ENCODE assay signal across 7 mouse cellular contexts in the genomic region with DNA sequence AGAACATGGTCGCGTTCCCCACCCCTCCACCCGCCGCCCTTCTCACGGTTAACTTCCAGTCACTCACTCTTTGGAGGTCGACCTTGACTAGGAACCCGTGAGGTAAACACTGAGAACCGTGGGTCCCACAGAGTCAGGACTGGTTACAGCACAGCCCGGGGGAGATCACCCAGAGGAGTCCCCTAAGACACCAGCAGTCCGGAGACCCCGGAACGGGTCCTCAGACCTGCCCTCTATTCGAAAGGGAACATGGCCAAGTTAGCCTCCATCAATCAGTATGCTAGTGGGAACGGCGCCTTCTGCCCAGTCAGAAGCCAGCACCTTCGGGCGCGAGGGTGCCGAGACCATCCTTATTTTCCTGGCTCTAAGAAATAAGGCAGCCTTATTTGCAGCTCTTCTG. TPM values are rescaled to one million over a fixed set of nuclear protein-coding genes. Genes with fewer than 3 reads are reported as not detected.
DNase-seq lines count a peak whose midpoint lies in the region; ATAC-seq and TF ChIP-seq lines count a peak whose summit lies in the region.

No protein-coding gene starts in this region.

- H3K4me2 ChIP-seq in embryonic facial prominence, embryonic 15.5 days (replicated peaks) = peak overlapping the region; percentile 82
- H3K4me2 ChIP-seq in intestine, embryonic 16.5 days (ENCODE audit: low read depth, low read length) = peak overlapping the region; percentile 87
- peak overlapping the region; percentile 71 for H3K4me2 ChIP-seq in neural tube, embryonic 15.5 days

- no peak for DNase-seq in lung, adult 2 months
- no peak for DNase-seq in lung, postnatal 10 days
- DNase-seq in adrenal gland, postnatal 10 days = no peak
- DNase-seq in embryo, embryonic 11 days = no peak

- ATAC-seq in embryonic facial prominence, embryonic 15.5 days (ENCODE audit: insufficient number of reproducible peaks, low FRiP score, low TSS enrichment, low read depth) = no peak
- peak; percentile 8 for ATAC-seq in intestine, embryonic 16.5 days
- peak; percentile 7 for ATAC-seq in neural tube, embryonic 15.5 days (ENCODE audit: low FRiP score)

- WGBS in lung, adult 2 months = 0% methylated on average over 19 of the region's 19 CpGs
- under 1% methylated on average over 19 of the region's 19 CpGs for WGBS in embryonic facial prominence, embryonic 15.5 days
- WGBS in intestine, embryonic 16.5 days = under 1% methylated on average over 19 of the region's 19 CpGs
- WGBS in neural tube, embryonic 15.5 days = 0% methylated on average over 19 of the region's 19 CpGs

- peaks cover 31% of the 10 kb centered on the region for H3K36me3 ChIP-seq in embryonic facial prominence, embryonic 15.5 days
- H3K36me3 ChIP-seq in intestine, embryonic 16.5 days (ENCODE audit: control insufficient read depth, insufficient read depth, low read length) = peaks cover 21% of the 10 kb centered on the region
- H3K36me3 ChIP-seq in neural tube, embryonic 15.5 days = peaks cover 34% of the 10 kb centered on the region

- TF ChIP-seq CTCF in lung, adult 2 months (IDR thresholded peaks at IDR 0.05; ENCODE audit: insufficient read depth, low read length) = no peak

- H3K9ac ChIP-seq in embryonic facial prominence, embryonic 15.5 days = peak overlapping the region; percentile 84
- peak overlapping the region; percentile 98 for H3K9ac ChIP-seq in intestine, embryonic 16.5 days (ENCODE audit: low read depth, low read length)
- H3K9ac ChIP-seq in neural tube, embryonic 15.5 days (replicated peaks) = peak overlapping the region; percentile 78

- no peak for TF ChIP-seq POLR2A in lung, adult 2 months (IDR thresholded peaks at IDR 0.05; ENCODE audit: borderline replicate concordance, extremely low read depth, low read depth, low read length)

- peaks cover 20% of the 10 kb centered on the region for H3K4me1 ChIP-seq in lung, adult 2 months (ENCODE audit: control insufficient read depth, insufficient read depth, low read length)
- H3K4me1 ChIP-seq in embryonic facial prominence, embryonic 15.5 days = peaks cover 23% of the 10 kb centered on the region
- peaks cover 19% of the 10 kb centered on the region for H3K4me1 ChIP-seq in intestine, embryonic 16.5 days (ENCODE audit: control insufficient read depth, insufficient read depth, low read length)
- H3K4me1 ChIP-seq in neural tube, embryonic 15.5 days = peaks cover 28% of the 10 kb centered on the region

- H3K4me3 ChIP-seq in lung, adult 2 months (replicated peaks; ENCODE audit: extremely low read depth, low read depth, low read length) = peak overlapping the region; percentile 90
- peak overlapping the region; percentile 97 for H3K4me3 ChIP-seq in embryonic facial prominence, embryonic 15.5 days (replicated peaks)
- peak overlapping the region; percentile 94 for H3K4me3 ChIP-seq in intestine, embryonic 16.5 days (ENCODE audit: low read length)
- H3K4me3 ChIP-seq in neural tube, embryonic 15.5 days (replicated peaks) = peak overlapping the region; percentile 84

- peak overlapping the region; percentile 99 for H3K27ac ChIP-seq in embryonic facial prominence, embryonic 15.5 days (replicated peaks)
- H3K27ac ChIP-seq in intestine, embryonic 16.5 days (ENCODE audit: low read length) = peak overlapping the region; percentile 99
- H3K27ac ChIP-seq in neural tube, embryonic 15.5 days (replicated peaks) = peak overlapping the region; percentile 96

- H3K9me3 ChIP-seq in embryonic facial prominence, embryonic 15.5 days (replicated peaks) = no peaks in the 10 kb centered on the region
- no peaks in the 10 kb centered on the region for H3K9me3 ChIP-seq in intestine, embryonic 16.5 days (ENCODE audit: control insufficient read depth, low read length)
- H3K9me3 ChIP-seq in neural tube, embryonic 15.5 days (replicated peaks) = no peaks in the 10 kb centered on the region

- no peaks in the 10 kb centered on the region for H3K27me3 ChIP-seq in embryonic facial prominence, embryonic 15.5 days
- no peaks in the 10 kb centered on the region for H3K27me3 ChIP-seq in intestine, embryonic 16.5 days (replicated peaks; ENCODE audit: control insufficient read depth, insufficient read depth, low read length)
- no peaks in the 10 kb centered on the region for H3K27me3 ChIP-seq in neural tube, embryonic 15.5 days (replicated peaks)

RNA-seq across cellular contexts. Expression of gene Dazap2, which starts 1.1 kb away (rescaled TPM):
- polyA plus RNA-seq in lung, adult 2 months (2012; rRNA removed) = 846 and 1,111 TPM in 2 replicates
- polyA plus RNA-seq in embryonic facial prominence, embryonic 15.5 days (2015; fragmentation: Nextera tagmentation; extraction: Ambion mirVana) = 179 and 203 TPM in 2 replicates
- 301 and 320 TPM in 2 replicates for polyA plus RNA-seq in intestine, embryonic 16.5 days (2015; fragmentation: Nextera tagmentation; extraction: Ambion mirVana)
- 99.3 and 144 TPM in 2 replicates for polyA plus RNA-seq in neural tube, embryonic 15.5 days (2015; fragmentation: Nextera tagmentation; extraction: Ambion mirVana)
- 100 to 1,000 TPM; 171 to 182 TPM for total RNA-seq in adrenal gland, postnatal 10 days (2021)

RNA-seq across cellular contexts. Expression of gene Pou6f1, which starts 16.4 kb away (rescaled TPM):
- polyA plus RNA-seq in lung, adult 2 months (2012; rRNA removed) = 34.8 and 40.2 TPM in 2 replicates
- polyA plus RNA-seq in embryonic facial prominence, embryonic 15.5 days (2015; fragmentation: Nextera tagmentation; extraction: Ambion mirVana) = 12.3 and 13.8 TPM in 2 replicates
- polyA plus RNA-seq in intestine, embryonic 16.5 days (2015; fragmentation: Nextera tagmentation; extraction: Ambion mirVana) = 3.1 and 3.2 TPM in 2 replicates
- 26.0 and 32.4 TPM in 2 replicates for polyA plus RNA-seq in neural tube, embryonic 15.5 days (2015; fragmentation: Nextera tagmentation; extraction: Ambion mirVana)
- 10 to 100 TPM; 22.0 to 29.0 TPM for total RNA-seq in adrenal gland, postnatal 10 days (2021)

RNA-seq across cellular contexts. Expression of gene Smagp, which starts 20.5 kb away (rescaled TPM):
- polyA plus RNA-seq in lung, adult 2 months (2012; rRNA removed) = 102 and 115 TPM in 2 replicates
- polyA plus RNA-seq in embryonic facial prominence, embryonic 15.5 days (2015; fragmentation: Nextera tagmentation; extraction: Ambion mirVana) = 25.7 and 28.5 TPM in 2 replicates
- polyA plus RNA-seq in intestine, embryonic 16.5 days (2015; fragmentation: Nextera tagmentation; extraction: Ambion mirVana) = 47.9 and 51.3 TPM in 2 replicates
- 3.0 and 7.4 TPM in 2 replicates for polyA plus RNA-seq in neural tube, embryonic 15.5 days (2015; fragmentation: Nextera tagmentation; extraction: Ambion mirVana)
- total RNA-seq in adrenal gland, postnatal 10 days (2021) = 10 to 100 TPM; 29.6 to 41.6 TPM

RNA-seq across cellular contexts. Expression of gene Bin2, which starts 53.1 kb away (rescaled TPM):
- 19.1 and 23.9 TPM in 2 replicates for polyA plus RNA-seq in lung, adult 2 months (2012; rRNA removed)
- polyA plus RNA-seq in embryonic facial prominence, embryonic 15.5 days (2015; fragmentation: Nextera tagmentation; extraction: Ambion mirVana) = 5.2 and 5.7 TPM in 2 replicates
- 8.0 and 9.2 TPM in 2 replicates for polyA plus RNA-seq in intestine, embryonic 16.5 days (2015; fragmentation: Nextera tagmentation; extraction: Ambion mirVana)
- polyA plus RNA-seq in neural tube, embryonic 15.5 days (2015; fragmentation: Nextera tagmentation; extraction: Ambion mirVana) = 2.6 and 11.0 TPM in 2 replicates
- total RNA-seq in adrenal gland, postnatal 10 days (2021) = 1 to 10 TPM; 5.5 to 5.8 TPM
